Mouse (Mus musculus) G1E (cell line): Measurements from ENCODE around the gene Paics.

Source experiments
- CTCF ChIP-seq: IDR thresholded peaks from 2 replicates; pipeline ENCODE4 v1.5.1; 2012; ENCODE audit warnings: low read depth, low read length, inconsistent platforms, mixed read lengths
- GATA1 ChIP-seq: IDR thresholded peaks from 2 replicates; pipeline ENCODE4 v1.6.1; 2012; ENCODE audit warnings: borderline replicate concordance, low read length, inconsistent platforms, mixed read lengths
- GATA2 ChIP-seq: IDR thresholded peaks from 2 replicates; pipeline ENCODE4 v1.6.1; 2012; ENCODE audit warnings: low read depth, low read length, inconsistent platforms, borderline replicate concordance
- POLR2AphosphoS5 ChIP-seq: IDR thresholded peaks from 2 replicates; pipeline ENCODE4 v1.6.1; 2012; ENCODE audit warnings: low read depth, low read length, inconsistent platforms; ENCODE audit not compliant: insufficient replicate concordance
- TAL1 ChIP-seq: conservative IDR thresholded peaks from 2 replicates; pipeline ENCODE4 v1.6.1; 2012; ENCODE audit warnings: low read depth, low read length, inconsistent platforms, mixed read lengths

- no peak for TF ChIP-seq TAL1
- no peak for TF ChIP-seq CTCF
- no peak for TF ChIP-seq GATA1
- no peak for TF ChIP-seq GATA2
- no peak for TF ChIP-seq POLR2AphosphoS5
Measured at GRCm38 (mm10) chr5:76975736-76976135, 24.6 kb downstream of the Paics start.
